Mouse (Mus musculus) G1E (cell line): ENCODE results near the gene Hhatl.

Experiments used
- CTCF ChIP-seq: IDR thresholded peaks from 2 replicates; pipeline ENCODE4 v1.5.1; 2012; ENCODE audit warnings: low read depth, low read length, inconsistent platforms, mixed read lengths
- GATA1 ChIP-seq: IDR thresholded peaks from 2 replicates; pipeline ENCODE4 v1.6.1; 2012; ENCODE audit warnings: borderline replicate concordance, low read length, inconsistent platforms, mixed read lengths
- POLR2AphosphoS5 ChIP-seq: IDR thresholded peaks from 2 replicates; pipeline ENCODE4 v1.6.1; 2012; ENCODE audit warnings: low read depth, low read length, inconsistent platforms; ENCODE audit not compliant: insufficient replicate concordance

- TF ChIP-seq CTCF: no peak
- TF ChIP-seq GATA1: no peak
- no peak for TF ChIP-seq POLR2AphosphoS5
Measured at GRCm38 (mm10) chr9:121778066-121778624, 14.2 kb downstream of the Hhatl start.
